Mouse (Mus musculus): Measurements from ENCODE around the gene Ppp1r18.

Ppp1r18 gene

GRCm38 (mm10) chr17:35909919-35910369 is 44.6 kb downstream of the Ppp1r18 start, which contains the start of gene Atat1:
TSS of gene Atat1 (minus strand) at chr17:35910075.
- DNase-seq (ENCODE audit: low read depth, low spot score) = peak; percentile 98

DNA sequence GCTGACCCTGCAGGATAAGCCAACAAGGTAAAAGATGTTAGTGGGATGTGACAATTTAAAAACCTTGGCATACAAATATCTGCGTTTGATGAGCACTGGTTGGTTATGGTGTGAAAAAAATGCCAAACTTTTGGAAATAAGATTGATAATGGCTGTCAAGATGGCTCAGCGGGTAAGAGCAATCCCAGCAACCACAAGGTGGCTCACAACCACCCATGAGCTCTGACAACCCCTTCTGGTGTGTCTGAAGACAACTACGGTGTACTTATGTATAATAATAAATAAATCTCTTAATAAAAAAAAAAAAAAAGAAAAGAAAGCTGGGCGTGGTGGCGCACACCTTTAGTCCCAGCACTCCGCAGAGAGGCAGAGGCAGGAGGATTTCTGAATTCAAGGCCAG is 49.6 kb downstream of the Ppp1r18 start:
- DNase-seq (ENCODE audit: low read depth, low spot score) = peak; percentile 56

DNA sequence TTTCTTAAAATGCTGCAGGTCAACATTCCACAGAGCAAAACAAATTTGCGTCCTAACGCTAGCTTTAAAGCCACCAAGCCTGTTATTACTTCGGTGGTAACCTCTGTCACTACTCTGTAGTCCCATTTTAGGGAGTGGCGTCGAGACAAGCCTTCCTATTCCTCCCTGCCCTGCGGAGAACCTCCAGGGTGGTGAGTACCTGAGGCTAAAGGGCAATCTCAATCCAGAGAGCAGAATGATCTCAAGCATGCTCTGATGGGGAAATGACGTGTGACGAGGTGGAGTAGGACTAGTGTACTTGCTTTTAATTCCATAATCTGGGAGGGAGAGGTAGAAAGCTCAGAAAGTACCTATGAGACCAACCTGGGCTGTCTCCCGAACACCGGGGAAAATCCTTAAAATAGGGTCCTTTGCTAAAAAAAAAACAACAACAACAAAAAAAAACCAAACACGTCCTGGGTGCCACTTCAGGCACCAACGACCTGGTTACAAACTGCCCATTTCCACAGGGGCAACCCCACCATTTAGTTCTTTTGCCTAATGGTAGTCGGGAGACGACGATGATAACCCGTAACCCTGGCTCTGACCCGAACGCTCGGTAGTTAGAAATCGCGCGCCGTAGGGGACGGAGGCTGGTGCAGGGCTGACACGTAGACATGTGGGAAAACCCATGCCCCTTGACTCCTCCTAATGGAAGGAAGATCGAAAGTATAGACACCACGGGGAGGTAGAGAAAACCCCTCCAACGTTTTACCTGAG is 50.3 kb downstream of the Ppp1r18 start:
- DNase-seq (ENCODE audit: low read depth, low spot score) = peak; percentile 47

GRCm38 (mm10) chr17:35916297-35917142 is 51.1 kb downstream of the Ppp1r18 start, which contains the start of the genes Mrps18b and Ppp1r10:
TSS of gene Mrps18b (minus strand) at chr17:35916389.
TSS of gene Ppp1r10 (plus strand) at chr17:35916434.
- peak; percentile 99 for DNase-seq (ENCODE audit: low read depth, low spot score)

DNA sequence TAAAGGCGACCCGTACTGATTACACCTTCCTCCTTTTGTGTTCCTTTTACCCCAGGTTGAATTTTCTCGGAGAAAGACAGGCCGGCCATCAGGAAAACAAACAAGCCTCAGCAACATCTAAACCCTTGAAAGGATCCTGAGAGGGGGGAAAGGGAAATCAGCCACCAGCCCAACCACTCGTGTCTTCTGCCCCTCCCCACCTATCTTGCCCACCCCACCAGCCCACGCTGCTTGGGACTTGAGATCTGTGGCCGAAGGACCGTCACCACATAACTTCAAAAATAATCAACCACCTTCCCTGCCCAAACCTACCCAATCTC is 51.7 kb downstream of the Ppp1r18 start:
- no peak for DNase-seq (ENCODE audit: low read depth, low spot score)

- peak; percentile 57 for DNase-seq (ENCODE audit: low read depth, low spot score)
Observed at GRCm38 (mm10) chr17:35917463-35918251, 52.3 kb downstream of the Ppp1r18 start.

- peak; percentile 79 for DNase-seq (ENCODE audit: low read depth, low spot score)
Observed at GRCm38 (mm10) chr17:35918276-35919059, 53.1 kb downstream of the Ppp1r18 start.

DNA sequence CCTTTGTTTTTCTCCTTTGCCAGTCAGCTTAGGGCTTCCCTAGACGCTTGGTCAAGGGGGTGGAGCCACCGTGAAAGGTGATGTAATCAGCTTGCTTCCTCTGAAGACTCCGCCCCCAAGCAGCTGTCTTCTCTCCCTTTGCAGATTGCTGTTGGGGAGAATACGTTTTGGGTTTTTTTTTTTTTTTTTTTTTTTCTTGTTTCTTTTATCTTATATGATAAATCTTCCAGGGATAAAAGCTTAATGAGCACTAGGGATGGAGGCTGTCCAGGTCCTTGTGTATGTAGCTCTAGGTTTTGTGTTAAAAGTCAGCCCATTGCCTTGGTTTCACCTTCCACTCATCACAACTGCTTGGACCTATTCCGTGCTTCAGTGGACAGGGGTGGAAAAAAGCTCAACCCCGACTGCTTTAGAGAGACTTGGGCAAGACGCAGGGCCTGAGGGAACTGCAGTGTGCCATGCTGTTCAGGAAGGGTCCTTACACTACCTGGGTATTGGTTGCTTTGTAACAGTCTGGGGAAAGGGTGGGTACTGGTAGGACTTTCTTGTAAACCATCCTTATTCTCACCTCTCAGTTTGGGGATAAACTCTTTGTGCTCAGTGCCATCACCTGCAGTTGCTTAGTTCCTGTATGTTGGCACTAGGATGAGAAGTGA is 53.8 kb downstream of the Ppp1r18 start:
- peak; percentile 99 for DNase-seq (ENCODE audit: low read depth, low spot score)

DNA sequence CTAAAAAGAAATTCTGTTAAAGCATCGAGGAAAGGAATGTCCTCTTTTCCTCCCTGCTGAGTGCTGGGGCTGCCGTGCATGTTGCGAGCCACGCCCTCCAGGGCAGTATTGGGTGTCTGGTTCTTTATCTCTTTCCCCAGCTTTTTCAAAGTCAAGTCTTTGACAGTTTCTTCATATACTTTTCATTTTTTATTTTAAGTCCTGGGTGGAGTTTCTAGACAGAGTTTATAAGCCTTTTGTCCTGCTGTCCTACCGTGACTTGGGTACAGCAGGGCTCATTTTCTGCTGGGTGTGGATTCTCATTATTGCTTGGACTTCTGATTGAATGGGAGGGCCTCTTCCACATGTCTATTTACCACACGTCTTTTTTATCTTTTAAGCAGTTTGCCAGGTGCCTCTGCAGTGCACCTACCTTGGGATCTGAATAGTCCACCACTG is 54.5 kb downstream of the Ppp1r18 start:
- peak; percentile 34 for DNase-seq (ENCODE audit: low read depth, low spot score)

DNA sequence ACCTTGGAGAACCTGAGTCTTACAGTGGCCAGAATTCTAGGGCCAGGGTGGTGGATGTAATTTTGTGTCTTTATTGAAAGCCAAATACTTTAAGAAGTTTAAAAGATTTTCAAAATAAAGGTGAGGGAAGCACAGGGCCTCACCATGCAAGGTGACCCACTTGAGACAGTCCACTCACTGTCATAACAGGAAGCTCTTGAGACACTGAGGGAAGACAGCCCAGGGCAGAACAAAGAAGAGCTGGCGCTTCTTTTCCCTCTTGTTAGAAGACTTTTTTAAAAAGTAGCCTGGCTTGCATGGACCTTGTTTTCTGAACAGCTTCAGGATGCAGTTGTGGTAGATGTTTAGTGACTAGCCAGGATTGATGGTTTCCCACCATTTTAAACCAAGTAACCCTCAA is 55.0 kb downstream of the Ppp1r18 start:
- DNase-seq (ENCODE audit: low read depth, low spot score) = peak; percentile 26

DNA sequence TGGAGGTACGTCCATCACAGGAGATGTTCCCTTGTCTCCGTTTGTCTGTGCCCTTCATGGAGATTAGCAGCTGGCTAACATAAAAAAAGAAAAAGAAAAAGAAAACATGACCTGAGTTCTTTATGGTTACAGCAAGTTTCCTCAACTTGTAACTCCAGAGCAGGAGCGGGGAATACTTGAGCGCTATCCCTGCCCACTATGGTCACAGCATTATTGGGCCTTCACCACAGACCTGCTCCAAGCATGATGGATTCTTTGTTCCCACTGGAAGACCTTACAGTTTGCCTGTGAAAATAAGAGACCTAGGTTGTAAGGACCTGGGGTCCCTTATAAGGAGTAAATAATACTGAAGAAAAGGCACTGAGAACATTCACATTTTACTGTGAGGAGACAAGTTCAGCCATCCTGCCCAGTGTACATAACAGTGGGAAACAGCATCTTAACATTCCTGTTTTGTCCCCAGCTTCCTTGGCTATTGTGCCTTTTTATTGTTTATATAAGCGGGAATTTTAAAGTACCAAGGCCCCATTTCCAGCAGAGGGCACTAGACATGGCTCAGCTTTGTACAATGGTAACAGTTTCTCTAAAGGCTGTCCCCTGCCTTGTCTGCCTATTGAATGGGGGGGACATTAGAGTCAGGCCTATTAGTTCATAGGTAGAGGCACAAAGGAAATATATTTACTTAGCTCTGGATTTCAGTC is 55.6 kb downstream of the Ppp1r18 start:
- DNase-seq (ENCODE audit: low read depth, low spot score) = peak; percentile 79

GRCm38 (mm10) chr17:35921710-35922109 is 56.3 kb downstream of the Ppp1r18 start:
- no peak for DNase-seq (ENCODE audit: low read depth, low spot score)

- DNase-seq (ENCODE audit: low read depth, low spot score) = peak; percentile 40
Observed at GRCm38 (mm10) chr17:35922566-35922965, 57.2 kb downstream of the Ppp1r18 start.

GRCm38 (mm10) chr17:35923281-35923680 is 57.9 kb downstream of the Ppp1r18 start:
- no peak for DNase-seq (ENCODE audit: low read depth, low spot score)
